Mouse (Mus musculus): ENCODE measurements around the gene Mettl15. TPM values are rescaled to one million over a fixed set of nuclear protein-coding genes. Genes with fewer than 3 reads are reported as not detected.

Mettl15 gene
- polyA plus RNA-seq, 1 experiment from 2014 or later: 12.1 TPM

DNA sequence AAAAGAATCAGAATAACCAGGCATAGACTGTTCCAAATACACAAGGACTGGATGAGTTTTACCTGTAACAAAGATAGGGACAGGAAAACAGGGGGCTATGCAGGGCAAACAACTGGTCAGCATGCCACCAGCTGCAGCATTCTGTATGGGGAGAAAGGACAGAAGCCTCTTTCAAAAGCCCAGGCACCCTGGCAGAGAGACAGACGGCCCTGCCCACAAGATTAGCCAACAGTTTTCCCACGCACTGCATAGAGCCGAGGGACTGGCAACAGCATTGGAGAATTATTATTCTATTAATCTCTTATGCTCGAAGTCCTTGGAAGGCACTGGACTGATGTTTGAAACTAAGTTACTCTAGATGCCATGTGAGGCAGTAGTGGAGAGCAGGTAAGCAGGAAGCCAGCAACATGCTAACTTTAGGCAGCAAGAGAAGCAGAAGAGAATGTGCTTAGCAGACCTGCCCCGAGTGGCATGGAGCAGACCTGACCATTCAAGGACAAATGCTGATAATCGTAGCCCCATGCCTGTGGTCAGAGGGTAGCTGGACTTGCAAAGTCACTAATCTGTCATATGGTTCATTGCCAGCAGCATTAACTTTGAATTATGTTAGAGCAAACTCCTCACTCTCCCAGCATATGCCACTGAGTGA is 127.0 kb downstream of the Mettl15 start:
- Histone ChIP-seq H3K9me3 (replicated peaks) (no peaks in the 10 kb centered on the region), H3K27me3 (no peaks in the 10 kb centered on the region), H3K27ac (no peak overlapping the region), H3K4me3 (no peak overlapping the region), H3K4me1 (0 out of 2 replicates have a peak, but pooled peaks cover 6% of the 10 kb centered on the region), H3K36me3 (ENCODE audit: poor library complexity, severe bottlenecking) (no peaks in the 10 kb centered on the region), H3K9ac (no peak overlapping the region), H3K4me2 (no peak overlapping the region)
- 52% methylated on average over 6 of the region's 6 CpGs for WGBS
- peak; percentile 48; the same call in 1 of the 2 replicates for ATAC-seq

DNA sequence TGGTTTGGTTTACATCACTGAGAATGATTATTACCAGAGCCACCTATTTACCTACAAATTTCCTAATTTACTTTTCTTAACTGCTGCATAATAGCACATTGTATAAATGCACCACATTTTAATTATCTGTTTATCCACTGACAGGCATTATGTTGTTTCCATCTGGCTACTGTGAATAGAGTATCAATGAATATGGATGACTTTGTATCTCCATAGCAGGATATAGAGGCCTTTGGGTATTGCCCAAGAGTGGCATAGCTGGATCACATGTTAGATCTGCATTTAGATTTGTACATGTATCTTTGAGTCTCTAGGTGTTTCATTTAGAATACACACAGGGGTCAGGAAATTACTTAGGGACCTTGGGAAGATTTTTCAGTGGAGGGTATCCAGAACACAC is 133.3 kb downstream of the Mettl15 start:
- Histone ChIP-seq H3K36me3 (ENCODE audit: poor library complexity, severe bottlenecking) (no peaks in the 10 kb centered on the region), H3K27ac (no peak overlapping the region), H3K4me3 (no peak overlapping the region), H3K9ac (no peak overlapping the region), H3K4me1 (no peaks in the 10 kb centered on the region), H3K9me3 (replicated peaks) (no peaks in the 10 kb centered on the region), H3K27me3 (no peaks in the 10 kb centered on the region), H3K4me2 (no peak overlapping the region)
- peak; percentile 82 for ATAC-seq

DNA sequence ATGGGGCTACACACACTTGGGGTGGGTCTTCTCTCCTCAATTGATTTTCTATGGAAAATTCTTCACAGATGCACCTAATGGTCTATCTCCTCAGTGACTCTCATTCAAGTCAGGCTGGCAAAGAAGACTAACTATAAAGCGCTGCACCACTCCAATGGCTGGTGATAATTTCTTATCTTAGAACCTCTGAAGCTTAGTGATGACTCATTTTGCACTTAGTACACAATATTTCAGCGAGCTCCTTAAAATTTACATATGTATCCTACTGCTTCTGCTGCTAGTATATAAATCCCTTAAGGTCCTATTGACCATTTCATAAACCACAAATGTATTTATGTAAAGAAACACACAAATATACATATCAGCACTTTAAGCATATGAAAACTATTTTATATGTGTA is 136.1 kb downstream of the Mettl15 start:
- H3K9ac ChIP-seq: no peak overlapping the region
- ATAC-seq: no peak
- H3K4me2 ChIP-seq: no peak overlapping the region
- H3K4me3 ChIP-seq: no peak overlapping the region
- H3K27ac ChIP-seq: no peak overlapping the region
- H3K36me3 ChIP-seq (ENCODE audit: poor library complexity, severe bottlenecking): no peaks in the 10 kb centered on the region
- WGBS: 96% methylated on average over 2 of the region's 2 CpGs
- no peaks in the 10 kb centered on the region for H3K27me3 ChIP-seq
- no peaks in the 10 kb centered on the region for H3K4me1 ChIP-seq
- H3K9me3 ChIP-seq (replicated peaks): no peaks in the 10 kb centered on the region

DNA sequence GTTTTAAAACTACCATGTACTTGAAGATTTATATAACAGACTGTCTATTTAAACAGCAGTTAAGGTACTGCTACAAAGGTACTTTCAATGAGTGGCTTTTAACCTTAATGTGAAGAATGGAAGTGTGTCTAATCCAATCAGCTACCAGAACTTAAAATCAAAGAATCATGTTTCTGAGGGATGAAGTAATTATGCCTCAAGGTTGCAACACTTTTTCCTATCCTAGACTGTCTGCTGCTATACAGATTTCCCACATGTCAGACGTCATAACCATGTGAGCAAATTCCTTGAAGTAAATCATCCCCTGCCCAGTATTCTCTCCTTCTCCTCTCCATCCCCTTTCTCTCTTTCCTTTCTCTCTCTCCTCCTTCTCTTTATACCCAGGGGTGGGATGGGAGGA is 140.2 kb downstream of the Mettl15 start:
- no peaks in the 10 kb centered on the region for H3K27me3 ChIP-seq
- H3K9ac ChIP-seq: no peak overlapping the region
- H3K4me1 ChIP-seq: no peaks in the 10 kb centered on the region
- no peak overlapping the region for H3K4me3 ChIP-seq
- H3K27ac ChIP-seq: no peak overlapping the region
- 68% methylated on average over 1 of the region's 1 CpGs for WGBS
- no peak overlapping the region for H3K4me2 ChIP-seq
- H3K36me3 ChIP-seq (ENCODE audit: poor library complexity, severe bottlenecking): no peaks in the 10 kb centered on the region
- no peak for ATAC-seq
- no peaks in the 10 kb centered on the region for H3K9me3 ChIP-seq (replicated peaks)

DNA sequence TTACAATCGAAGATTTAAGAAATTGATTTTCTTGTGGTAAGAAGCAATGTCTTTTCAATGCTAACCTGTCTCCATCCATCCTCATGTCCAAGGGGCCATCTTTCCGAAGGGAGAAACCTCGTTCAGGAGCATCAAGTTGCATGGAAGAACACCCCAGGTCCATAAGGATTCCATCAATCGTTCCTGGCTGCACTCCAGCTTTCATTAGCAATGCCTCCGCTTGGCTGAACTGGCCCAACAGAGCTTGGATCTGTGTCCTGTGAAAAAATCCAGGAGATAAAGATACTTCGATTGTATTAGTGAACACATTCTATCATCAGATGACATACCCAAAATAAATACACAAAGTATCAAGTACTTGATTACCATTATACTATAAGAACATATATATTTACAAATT is 143.3 kb downstream of the Mettl15 start:
- H3K9ac ChIP-seq: no peak overlapping the region
- no peaks in the 10 kb centered on the region for H3K4me1 ChIP-seq
- H3K9me3 ChIP-seq (replicated peaks): no peaks in the 10 kb centered on the region
- no peak overlapping the region for H3K27ac ChIP-seq
- no peak overlapping the region for H3K4me2 ChIP-seq
- H3K4me3 ChIP-seq: no peak overlapping the region
- ATAC-seq: no peak
- 79% methylated on average over 6 of the region's 6 CpGs for WGBS
- no peaks in the 10 kb centered on the region for H3K27me3 ChIP-seq
- no peaks in the 10 kb centered on the region for H3K36me3 ChIP-seq (ENCODE audit: poor library complexity, severe bottlenecking)

DNA sequence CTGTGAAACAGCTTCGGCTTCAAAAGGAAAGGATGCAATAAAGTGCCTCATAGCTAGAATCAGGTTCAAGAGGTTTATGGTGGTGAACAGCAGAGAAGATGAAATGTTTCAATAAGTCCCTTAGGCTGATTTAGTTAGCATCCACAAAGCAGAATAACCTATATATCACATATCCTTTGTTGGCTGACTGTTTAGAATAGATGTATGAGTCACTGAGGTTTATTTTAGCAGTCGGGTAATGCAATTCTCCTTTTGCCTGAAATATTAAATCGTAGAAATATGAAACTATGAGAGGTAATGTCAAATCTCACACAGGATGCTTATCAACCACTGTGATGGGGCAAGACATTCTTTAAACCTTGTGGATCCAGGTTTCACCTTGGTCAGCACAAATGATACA is 149.8 kb downstream of the Mettl15 start:
- 90% methylated on average over 3 of the region's 3 CpGs for WGBS
- Histone ChIP-seq H3K4me1 (no peaks in the 10 kb centered on the region), H3K27me3 (no peaks in the 10 kb centered on the region), H3K27ac (no peak overlapping the region), H3K9ac (no peak overlapping the region), H3K9me3 (replicated peaks) (no peaks in the 10 kb centered on the region), H3K36me3 (ENCODE audit: poor library complexity, severe bottlenecking) (no peaks in the 10 kb centered on the region), H3K4me3 (no peak overlapping the region), H3K4me2 (no peak overlapping the region)
- no peak for ATAC-seq

DNA sequence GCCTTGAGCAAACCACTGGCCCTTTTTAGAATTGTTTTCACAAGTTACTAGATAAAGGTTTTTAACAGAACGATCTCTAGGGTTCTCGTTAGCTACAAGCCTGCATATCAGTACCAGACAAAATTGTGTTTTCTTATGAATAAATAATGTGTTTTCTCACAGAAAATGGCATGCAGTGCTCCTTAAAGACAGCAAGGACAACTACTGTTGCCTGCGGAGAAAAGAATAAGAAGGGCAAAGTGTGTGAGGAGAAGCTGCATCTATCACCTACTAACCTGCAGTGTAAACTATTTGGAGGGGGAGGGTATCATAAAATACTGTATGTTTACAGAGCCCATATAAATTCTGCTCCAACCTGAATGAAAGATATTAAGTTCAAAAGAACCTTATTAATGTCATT is 150.6 kb downstream of the Mettl15 start:
- no peak for ATAC-seq
- Histone ChIP-seq H3K9ac (no peak overlapping the region), H3K4me1 (no peaks in the 10 kb centered on the region), H3K36me3 (ENCODE audit: poor library complexity, severe bottlenecking) (no peaks in the 10 kb centered on the region), H3K9me3 (replicated peaks) (no peaks in the 10 kb centered on the region), H3K4me3 (no peak overlapping the region), H3K4me2 (no peak overlapping the region), H3K27me3 (no peaks in the 10 kb centered on the region), H3K27ac (no peak overlapping the region)
- WGBS: 58% methylated on average over 3 of the region's 3 CpGs

DNA sequence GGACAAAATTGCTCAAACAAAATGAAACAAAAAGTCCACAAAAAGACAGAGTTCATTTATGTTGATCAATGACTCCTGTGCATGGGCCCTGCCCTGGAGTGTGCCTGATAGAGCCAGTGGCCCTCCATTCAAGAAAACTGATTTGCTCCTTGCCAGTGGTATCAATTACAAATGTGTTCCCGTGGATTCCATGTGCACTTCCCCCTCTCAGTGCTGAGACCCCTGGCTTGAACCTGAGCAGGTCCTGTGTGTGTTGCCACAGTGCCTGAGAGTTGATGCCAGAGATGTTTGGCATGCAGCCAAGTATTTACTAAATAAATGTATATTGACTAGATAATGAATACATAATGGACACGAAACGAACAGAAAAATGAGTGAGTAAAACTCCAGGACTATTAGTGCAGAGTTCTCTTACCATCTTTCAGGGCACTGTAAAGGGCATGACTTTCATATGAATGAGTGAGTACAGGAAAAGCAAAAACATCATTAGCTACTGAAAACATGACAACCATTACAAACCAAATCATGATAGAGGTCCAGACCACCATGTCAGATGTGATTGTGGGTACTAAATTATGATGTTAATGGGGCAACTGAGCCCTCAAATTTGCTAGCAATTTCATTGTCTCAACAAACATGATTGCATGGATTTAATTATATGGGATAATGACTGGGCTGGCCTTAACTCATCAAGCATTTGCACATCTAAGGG is 174.6 kb downstream of the Mettl15 start:
- Histone ChIP-seq H3K9me3 (replicated peaks) (no peaks in the 10 kb centered on the region), H3K4me2 (no peak overlapping the region), H3K36me3 (ENCODE audit: poor library complexity, severe bottlenecking) (no peaks in the 10 kb centered on the region), H3K9ac (no peak overlapping the region), H3K27me3 (no peaks in the 10 kb centered on the region), H3K4me3 (no peak overlapping the region), H3K4me1 (no peaks in the 10 kb centered on the region), H3K27ac (no peak overlapping the region)
- peak; percentile 59 for ATAC-seq
- WGBS: 49% methylated on average over 3 of the region's 3 CpGs

DNA sequence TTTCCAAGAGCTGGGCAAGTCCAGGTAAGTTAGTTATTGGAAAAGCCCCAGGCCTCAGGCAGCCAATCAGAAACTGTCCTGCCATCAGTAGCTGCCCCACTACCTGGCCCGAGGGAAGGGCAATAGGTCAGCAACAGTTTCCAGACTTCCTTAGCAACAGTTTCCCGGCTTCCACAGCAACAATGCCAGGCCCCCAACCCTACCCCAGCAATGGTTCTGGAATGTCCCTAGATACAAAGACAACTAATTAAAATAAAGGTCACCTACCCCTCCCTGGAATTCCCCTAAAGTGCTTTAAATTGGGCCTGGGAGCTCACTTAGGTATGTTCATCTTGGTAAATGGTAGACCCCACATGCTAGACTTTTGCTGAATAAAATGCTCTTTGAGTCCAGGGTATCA is 230.9 kb downstream of the Mettl15 start:
- Histone ChIP-seq H3K36me3 (ENCODE audit: poor library complexity, severe bottlenecking) (no peaks in the 10 kb centered on the region), H3K27ac (no peak overlapping the region), H3K4me1 (no peaks in the 10 kb centered on the region), H3K4me2 (no peak overlapping the region), H3K27me3 (no peaks in the 10 kb centered on the region), H3K9ac (no peak overlapping the region), H3K4me3 (no peak overlapping the region), H3K9me3 (replicated peaks) (no peaks in the 10 kb centered on the region)
- ATAC-seq: no peak
- WGBS: 84% methylated on average over 2 of the region's 2 CpGs

Small RNAs within 50 kb of the gene (microRNA-seq; reads per million reads assigned to microRNA genes)
- gene Gm24115: not detected

Other genes with a start within 250 kb of the Mettl15 start
- 28.2 and 28.7 TPM in 2 replicates for gene Kif18a, start within 50 bp of the Mettl15 start, polyA plus RNA-seq (2015; fragmentation: Nextera tagmentation; extraction: Ambion mirVana)